Mouse (Mus musculus) kidney, adult 8-10 months (tissue): ENCODE measurements around the gene Golga5.

Experiments used
- DNase-seq, 2 experiments: peaks; one replicate each; pipeline ENCODE4 v3.0.0; 2022

The Golga5 gene

DNA sequence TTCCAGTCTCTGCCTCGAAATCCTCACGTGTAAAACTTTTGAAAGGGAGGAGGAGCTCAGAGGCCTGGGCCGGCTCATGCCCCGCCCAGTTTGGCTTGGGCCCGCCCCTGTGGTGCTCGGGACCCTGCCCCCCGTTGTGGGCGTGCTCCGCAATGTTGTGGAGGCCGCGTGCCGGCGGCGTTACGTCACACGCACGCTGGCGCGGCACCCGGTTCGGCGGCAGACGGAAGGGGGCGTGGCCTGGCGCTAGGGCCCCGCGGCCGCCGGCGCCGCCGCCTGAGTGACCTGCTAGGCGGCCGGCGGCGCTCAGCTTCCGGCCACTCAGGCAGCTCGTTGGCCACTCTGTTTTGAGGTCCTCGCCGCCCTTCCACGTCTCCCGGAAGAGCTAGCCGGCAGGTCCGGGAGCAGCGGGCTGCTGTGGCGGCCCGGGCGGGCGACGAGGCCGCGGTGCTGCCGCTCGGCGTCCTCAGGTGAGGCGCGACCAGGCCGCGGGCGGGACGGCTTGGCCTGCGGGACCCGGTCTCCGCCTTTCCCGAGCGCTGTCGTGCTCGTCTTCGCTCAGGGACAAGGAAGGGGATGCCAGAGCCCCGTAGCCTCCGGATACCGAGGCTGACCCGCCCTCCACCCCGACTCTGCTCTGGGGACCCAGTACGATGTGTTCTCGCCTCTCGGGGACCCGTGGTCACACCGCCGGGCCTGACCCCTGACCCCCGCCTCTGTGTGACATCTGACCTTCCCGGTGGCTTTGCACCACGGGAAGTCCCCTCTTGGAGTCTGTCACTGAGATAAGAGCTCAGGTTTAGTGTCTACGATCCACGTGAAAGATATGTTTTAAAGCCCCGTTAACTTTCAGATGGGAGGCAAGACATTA is at the start of gene Golga5:
TSS of gene Golga5 (plus strand) at position 242 of the 871 bp plus-strand sequence.
- DNase-seq: peak; percentile 98

DNA sequence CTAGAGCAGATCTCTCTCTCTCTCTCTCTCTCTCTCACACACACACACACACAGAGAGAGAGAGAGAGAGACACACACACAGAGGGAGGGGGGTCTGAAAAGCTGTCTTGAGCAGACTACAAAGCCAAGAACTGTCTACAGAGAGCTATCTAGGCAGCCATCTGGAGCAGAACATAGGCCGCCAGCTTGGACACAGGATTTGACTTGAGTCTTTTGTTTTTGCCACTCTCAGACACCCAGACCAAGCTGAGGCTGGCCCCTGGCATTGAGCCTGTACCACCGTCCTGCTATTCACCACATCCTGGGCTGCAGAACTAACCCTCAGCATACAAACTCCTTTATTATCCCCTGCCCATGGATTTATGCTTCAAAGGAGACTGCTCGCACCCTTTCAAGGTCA is 49.4 kb upstream of the Golga5 start:
- no peak for DNase-seq

DNA sequence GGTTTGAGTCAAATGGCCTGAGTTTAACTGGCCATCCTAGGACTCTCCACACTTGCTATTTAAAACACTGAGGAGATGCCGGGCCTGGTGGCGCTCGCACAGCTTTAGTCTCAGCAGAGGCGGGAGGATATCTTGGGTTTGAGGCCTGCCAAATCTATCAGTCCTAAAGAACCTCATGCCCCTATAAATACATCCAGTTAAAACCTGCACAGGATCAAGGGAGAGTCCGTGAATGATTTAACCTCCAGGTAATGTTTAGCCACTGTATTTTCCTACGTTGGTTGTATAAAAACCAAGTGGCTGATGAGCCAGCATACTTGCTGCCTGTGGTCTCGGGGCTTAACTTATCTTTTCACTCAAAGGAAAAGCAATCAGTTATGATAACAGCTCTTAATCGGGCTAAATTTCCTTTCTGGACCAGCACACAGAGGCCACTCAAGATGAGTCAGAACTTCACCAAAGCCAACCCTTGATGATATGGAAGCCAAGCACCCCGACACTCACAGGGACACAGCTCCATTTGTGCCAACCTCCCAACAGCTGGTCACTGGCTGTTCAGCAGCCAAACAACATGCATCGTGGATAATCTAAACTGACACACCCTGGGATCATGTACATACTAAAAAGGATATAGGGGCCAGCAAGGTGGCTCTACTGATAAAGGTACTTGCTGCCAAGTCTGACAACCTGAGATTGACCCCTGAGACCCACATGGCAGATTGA is 48.6 kb upstream of the Golga5 start:
- DNase-seq: peak; percentile 56 to 82

DNA sequence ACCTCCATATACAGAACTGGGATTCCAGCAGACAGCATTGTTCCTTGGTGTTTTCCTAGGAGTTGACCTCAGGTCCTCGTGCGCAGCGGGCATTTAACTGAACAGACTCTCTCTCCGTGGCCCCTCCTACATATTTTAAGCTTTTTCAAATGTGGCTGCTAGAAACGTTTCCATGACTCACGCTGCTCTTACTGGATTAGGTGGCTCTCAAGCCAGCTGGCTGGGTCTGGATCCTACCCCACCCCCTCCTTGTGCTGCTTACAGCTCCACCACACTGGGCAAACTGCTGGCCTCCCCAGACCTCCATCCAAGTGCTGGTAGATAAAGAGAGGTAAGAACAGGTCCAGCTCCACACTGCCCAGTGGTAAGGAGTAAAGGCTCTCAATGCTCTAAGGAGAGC is 46.9 kb upstream of the Golga5 start:
- peak; percentile 62 to 75 for DNase-seq

DNA sequence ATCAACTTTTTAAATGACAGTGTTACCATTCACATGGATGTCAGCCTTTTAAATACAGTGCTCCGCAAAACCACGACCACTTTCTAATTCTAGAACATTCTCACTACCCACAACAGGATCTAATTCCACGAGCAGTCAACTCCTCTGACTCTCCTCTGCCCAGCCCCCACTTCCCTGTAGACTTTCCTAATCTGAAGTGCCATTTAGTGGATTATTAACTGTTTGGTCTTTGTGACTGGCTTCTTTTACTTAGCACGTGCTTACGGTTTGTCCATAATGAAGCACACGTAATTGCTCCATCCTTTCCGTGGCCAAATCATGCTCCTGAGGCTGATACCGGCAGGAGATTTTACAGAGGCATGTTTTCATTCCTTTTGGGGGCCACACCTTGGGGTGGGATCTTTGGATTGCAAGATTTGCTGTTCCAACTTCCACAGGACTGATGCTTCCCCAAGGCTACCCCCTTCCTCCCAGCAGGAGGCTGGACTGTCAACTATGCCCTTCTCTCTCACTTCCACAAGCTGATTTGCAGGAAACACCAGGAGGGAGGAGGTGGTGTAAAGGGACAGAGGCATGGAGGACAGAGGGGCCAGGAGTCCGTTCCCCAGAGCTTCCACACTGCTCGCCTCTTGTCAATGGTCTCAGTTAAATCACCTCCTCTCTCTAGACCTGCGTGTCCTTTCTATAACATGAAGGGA is 46.2 kb upstream of the Golga5 start:
- DNase-seq: no peak

DNA sequence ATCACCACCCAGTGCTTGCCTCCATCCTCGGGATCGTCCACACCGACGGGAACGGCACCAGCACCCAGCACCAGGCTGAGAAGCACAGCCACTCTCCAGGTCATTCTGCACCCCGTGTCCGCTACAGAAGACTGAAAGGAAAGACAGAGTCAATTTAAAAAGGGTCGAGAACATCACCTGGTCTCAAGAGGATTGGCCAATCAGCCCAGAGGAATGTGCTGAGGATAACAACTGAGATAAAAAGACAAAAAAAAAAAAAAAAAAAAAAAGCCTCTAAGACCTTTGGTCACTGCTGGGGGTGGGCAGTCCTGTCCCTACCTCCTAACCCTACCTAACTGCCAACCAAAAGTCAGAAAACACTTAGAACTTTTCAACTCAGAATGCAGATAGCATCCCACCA is 45.3 kb upstream of the Golga5 start:
- DNase-seq: peak in 1 of 2 experiments; percentile 60

DNA sequence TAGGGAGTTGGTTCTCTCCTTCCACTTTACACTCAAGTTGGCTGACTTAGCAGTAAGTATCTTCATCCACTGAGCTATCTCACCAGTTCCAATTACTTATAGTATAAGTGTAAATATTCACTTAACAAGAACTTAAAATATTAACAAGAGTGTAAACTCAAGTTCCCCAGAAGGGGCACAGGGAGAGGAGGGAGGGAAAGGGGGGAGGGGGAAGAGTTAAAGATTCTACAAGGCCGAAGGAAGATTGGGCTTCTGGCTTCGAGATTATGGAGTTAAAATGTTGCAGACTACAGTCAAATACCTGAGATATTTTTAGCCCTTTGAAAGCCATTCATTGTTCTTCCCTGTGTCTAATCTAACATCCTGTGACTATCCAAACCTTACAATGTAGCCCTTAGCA is 44.5 kb upstream of the Golga5 start:
- DNase-seq: no peak

DNA sequence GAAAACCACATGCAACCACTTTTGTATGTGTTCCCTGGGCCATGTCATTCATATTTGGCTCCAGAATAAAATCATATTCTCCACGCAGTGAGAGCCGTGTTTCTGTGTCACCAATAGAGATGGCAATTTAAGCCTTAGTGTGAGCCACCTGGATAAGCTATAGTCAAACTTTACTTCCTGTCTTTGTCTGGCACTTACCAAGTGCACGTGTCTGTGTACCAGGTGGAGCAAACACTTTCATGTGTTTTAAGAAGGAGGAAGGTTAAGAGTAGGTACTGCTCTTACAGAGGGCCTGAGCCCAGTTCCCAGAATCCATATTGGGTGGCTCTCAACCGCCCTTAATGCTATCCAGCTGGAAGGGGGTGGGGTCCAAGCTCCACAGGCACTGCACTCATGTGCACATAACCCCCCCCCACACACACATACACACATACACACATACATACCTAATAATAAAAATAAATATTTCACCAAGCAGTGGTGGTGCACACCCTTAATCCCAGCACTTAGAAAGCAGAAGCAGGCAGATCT is 43.8 kb upstream of the Golga5 start:
- DNase-seq: no peak

DNA sequence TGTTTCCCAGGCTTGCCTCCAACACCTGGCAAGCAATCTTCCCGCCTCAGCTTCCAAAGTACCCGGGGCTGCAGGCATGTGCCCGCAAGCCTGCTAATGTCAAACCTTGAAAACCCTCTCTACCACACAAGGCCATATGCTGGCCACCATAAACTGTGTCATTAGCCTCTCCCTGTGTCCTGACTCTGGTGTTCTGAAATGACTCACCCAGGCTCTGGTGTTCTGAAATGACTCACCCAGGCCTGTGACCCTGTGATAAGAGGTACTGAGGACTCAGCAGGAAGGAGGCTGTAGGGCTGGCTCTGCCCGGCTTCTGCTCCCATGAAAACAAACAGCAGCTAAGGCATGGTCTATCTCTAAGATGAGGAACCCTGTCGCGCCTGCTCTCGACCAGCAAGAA is 42.6 kb upstream of the Golga5 start:
- DNase-seq: no peak

DNA sequence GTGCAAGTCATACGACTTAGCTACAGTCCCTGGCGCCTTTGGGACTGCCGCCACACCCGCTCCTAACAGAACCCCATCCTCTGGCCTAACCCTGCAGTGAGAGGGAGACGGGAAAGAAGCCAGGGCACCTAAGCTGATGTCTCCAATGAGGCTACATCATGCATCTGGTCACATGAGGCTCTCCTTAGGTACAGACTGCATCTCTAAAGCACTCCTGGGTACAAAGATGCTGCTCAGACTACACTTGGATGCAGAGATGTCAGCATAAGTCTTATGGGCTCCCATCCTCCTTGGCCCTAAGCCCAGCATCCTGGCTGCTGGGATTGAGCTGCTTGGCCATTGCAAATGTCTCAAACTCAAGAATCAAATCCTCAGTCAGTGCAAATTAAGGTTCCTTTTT is 39.3 kb upstream of the Golga5 start:
- no peak for DNase-seq

DNA sequence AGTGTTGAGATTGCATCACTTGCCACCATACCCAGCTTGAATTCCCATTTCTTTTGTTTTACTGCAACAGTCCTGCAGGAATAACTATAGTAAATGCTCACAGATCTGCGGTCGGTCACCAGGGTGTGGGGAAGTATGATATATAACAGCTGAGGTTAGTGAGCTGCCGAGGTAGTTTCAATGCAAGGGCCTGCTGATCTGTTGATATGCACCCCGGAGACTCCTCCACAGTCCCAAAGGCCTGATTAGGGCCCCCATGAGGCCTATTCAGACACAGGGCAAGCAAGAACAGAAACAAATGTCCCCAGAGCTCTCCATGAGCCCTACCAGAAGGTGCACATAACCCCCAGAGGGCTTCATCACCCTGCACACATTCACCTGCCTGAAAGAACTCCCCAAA is 38.7 kb upstream of the Golga5 start:
- no peak for DNase-seq

DNA sequence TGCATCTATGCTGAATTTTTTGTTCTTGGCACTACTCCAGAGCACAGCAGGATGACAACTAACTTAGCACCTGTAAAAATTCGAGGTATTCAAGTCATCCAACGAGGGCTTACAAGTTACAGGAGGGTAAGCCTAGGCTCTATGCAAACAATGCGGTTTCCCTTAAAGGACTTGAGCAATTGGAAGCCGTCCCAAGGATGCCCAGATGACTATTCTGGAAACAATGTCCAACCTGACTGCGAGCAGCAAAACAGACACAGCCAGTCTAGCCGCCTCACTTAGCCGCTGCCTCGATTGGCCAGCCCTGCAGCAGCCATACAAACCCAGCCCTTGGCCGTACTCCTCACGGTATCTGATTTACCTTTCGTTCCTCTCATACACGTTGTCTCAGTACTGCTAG is 36.7 kb upstream of the Golga5 start:
- no peak for DNase-seq

DNA sequence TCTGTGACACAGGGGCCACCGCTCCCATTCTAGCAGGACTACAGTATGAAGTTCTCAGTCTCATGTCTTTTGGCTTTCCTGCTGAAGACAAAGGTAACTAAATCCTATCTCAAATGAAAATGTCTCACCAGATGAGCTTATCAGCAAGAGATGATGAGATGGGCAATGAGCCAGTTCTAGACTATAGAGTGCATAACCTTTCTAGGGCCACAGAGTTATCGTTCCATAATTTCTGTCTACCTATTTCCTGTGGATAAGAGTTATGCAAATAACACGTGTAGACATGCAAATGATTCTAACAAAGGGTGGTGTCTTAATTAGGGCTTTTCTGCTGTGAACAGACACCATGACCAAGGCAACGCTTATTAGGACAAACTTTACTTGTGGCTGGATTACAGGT is 34.8 kb upstream of the Golga5 start:
- DNase-seq: no peak

DNA sequence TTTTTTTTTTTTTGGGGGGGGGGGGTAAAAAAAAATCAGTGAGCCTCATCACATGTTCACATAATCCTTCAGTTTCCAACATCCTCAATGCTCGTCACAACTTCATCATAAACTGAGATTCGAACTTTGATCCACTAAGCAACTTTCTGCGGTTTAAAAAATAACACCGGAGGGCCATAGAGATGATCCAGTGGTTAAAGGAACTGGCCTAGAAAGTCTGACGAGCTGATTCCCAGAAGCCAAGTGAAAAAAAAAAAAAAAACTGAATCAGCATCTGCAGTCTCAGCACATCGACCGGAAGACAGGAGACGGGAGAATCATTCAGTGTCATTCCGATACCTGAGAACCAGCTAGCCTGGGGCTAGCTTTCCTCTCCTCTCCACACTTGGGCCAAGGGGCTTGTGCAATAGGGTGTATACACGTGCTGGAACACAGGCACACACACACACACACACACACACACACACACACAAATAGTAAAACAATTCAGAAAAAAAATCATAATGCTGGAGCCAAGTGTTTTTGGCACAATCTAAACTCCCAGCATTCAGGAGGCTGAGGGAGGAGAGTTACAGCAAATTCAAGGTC is 31.9 kb upstream of the Golga5 start:
- DNase-seq: no peak

DNA sequence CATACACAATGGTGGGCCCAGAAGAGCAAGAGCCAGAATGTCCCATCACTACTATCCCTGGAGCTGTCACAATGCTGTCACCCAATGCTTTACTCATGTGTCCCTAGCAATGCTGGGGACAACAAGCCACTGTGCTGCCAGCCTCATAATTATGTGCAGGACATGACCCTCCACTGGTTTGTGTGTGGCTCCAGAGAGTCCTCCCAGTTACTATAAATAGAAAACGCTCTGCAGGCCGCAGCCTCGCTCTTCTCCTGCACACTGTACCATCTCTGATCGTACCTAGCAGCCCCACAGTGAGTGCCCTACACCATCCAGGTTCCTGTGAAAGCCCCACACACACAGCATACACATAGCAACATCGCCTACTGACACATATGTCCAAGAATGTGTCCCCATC is 31.0 kb upstream of the Golga5 start:
- no peak for DNase-seq

DNA sequence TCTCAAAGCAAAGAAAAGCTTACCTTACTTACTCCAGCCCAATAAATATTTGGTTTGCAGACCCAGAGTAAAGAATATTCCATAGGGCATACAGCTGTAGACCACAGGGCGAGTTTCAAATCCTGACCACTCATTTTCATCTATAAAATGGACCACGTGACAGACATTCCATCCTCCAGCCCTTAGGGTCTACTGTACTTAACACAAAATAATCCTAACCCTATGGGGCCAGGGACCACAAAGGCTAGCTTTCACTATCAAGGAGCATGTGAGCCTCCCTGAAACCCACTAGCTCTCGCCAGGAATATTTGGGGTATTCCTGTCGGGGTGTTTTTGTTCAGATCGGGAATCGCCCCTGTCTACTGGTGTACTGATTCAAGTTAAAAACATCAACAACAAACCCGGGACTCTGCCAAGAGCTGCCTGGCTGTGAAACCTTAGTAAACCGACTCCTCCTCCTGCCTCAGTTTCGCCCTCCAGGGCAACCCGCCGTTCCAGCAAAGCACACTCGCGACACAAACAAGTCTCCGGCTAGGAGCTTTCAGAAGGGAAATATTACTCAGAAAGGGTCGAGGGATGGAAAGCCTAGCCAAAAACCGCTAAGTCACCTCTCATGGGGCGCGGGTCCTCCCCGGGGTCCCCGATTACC is 29.8 kb upstream of the Golga5 start:
- no peak for DNase-seq

DNA sequence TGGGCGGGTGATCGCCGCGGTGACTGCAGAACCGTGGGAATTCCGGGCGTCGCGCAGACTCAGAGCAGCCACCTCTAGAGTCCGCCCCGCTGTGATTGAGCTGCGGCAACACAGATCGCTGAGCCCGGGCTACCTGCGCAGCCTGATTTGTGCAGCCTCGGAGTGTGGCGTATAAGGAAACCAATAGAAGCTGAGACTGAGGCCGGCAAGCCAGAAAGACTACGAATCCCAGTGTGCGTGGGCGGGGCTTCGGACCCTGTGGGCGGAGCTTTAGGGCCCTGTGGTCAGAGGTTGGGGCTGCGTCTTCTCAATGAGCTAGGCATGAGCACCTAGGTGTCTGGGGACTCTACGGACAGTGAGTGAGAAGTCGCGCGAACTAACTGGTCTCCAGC is 29.3 kb upstream of the Golga5 start, which contains the start of gene Lgmn:
TSS of gene Lgmn (minus strand) at position 182 of the 392 bp plus-strand sequence.
- DNase-seq: peak; percentile 99

DNA sequence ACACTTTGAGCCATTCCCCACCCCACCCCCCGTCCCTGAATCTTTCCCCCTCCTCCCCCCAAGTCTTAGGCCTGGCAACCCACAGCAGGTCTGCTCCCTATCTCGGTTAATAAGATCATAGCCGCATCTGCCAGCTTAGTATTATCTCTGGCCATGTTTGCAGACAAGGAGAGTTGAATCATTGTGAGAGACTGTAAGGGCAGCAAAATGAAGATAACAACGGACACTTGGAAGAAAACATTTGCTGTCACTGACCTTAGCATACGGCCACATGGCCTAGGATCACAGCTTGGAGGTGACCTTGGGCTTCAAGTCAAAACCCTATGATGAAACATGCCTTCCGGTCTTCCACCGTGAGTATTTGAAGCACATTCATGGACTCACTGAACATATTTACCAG is 28.4 kb upstream of the Golga5 start:
- no peak for DNase-seq

DNA sequence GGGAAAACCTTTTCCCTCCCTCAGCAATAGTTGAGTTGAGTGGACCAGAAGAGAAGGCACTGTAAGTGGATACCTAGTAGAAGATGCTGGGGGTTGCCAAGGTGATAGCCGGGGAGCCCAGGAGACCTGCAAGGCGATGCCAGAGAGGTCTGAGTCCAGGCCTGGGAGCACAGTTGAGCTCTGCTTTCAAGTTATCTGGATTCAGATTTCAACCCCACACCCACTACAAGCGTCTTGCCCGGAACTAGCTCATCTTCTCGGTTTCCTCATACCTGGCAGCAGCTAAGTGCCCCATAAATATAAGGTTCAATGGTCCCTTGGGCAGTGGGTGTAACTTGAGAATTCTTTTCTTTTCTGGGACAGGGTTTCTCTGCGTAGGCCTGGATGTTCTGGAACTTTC is 27.8 kb upstream of the Golga5 start:
- DNase-seq: no peak

DNA sequence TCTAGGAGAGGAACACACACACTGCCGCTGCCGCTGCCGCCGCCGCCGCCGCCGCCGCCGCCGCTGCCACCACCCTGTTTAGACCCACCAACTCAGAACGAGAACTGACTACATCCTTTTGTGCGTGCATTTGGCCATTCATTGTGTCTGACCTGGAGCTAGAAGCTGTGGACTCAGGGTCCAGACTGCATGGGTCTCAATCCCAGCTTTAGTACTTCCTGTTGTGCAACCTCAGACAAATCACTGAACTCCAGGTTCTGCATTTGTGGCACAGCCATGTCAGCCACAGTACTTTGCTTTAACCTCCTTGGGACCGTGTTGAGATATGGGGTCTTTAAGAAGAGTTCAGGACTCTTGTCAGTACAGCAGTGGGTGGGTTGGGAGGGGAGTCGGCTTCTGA is 26.3 kb upstream of the Golga5 start:
- no peak for DNase-seq

DNA sequence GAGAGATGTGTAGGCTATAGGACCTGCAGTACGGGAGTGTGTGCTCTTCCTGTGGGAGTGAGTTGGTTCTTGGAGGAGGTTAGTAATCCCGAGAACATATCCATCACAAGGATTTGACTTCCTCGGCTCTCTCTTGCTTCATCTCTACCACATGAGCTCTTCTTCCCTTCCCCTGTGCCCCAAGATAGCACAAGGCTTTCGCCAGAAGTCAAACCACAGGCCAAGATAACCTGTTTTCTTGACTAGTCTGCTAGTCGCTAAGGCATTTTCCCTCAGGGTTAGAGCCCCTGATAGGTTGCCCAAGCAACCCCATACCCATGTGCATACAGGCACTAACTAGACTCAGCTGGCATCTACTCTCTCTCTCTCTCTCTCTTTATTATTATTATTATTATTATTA is 25.3 kb upstream of the Golga5 start:
- no peak for DNase-seq

DNA sequence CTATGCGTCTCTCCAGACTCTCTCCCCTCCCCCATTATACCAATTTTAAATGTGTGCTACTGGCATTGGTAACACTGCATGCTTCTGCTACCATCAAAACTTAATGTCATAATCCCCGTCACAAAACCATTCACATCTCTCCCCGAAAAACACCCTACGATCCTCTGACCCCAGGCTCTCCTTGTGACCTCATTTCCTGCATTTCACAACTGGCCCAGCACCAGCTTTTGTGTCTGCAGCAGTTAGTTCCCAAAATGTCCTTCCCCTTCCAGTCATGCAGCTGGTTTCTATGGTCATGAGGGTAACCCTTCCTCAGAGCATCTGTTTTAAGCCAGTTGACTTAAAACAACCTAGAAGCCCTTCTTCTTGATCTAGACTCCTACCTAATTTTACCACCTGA is 23.5 kb upstream of the Golga5 start:
- no peak for DNase-seq
